Mouse (Mus musculus) liver, adult 2 months (tissue): ENCODE results near the gene Phactr2.

Source experiments
- CTCF ChIP-seq: fragments of 200-500 bp; IDR thresholded peaks from 2 replicates; pipeline ENCODE4 v1.5.1; 2011; ENCODE audit warnings: low read depth, low read length, control low read depth
- POLR2A ChIP-seq: fragments of 200-500 bp; IDR thresholded peaks from 2 replicates; pipeline ENCODE4 v1.6.1; 2011; ENCODE audit warnings: low read length, control low read depth; ENCODE audit not compliant: insufficient read depth; ENCODE audit errors: extremely low read depth

DNA sequence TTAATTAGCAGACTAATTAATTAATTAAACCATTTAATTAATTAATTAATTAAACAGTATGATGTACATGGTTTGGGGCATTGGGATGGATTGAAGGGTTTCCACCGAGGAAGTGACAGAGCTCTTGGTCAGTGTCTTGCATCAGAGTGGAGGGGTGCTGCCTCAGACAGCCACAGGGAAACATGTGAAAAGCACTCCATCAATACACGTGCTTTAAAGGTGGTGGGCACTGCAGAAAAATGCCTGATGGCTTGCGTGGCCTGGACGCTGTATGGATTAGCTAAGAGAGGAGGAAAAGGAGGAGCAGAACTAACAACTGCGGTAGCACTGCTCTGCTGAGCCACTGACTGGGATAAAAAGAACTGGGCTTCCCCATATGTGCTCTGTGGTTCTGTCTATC, 237.3 kb downstream of the Phactr2 start:
- no peak for TF ChIP-seq CTCF
- no peak for TF ChIP-seq POLR2A
